Mouse (Mus musculus): ENCODE results near the gene Gm8206. TPM values are rescaled to one million over a fixed set of nuclear protein-coding genes. Genes with fewer than 3 reads are reported as not detected.
"Not testable (repeated sequence)": the region's sequence is repeated elsewhere in the genome, so short reads cannot be mapped to it uniquely, and the experiment has no call there.

Gene Gm8206
- not detected in 2 replicates for polyA plus RNA-seq (2012; ENCODE audit: insufficient read depth, insufficient read length, missing spikeins)

GRCm38 (mm10) chr14:6093842-6094241 lies at the start of gene Gm8206:
Gene Gm8206, minus strand, starts transcription at chr14:6093942.
- not testable (repeated sequence) for H3K4me1 ChIP-seq (ENCODE audit: control insufficient read depth, insufficient read depth, low read length); H3K27ac ChIP-seq (ENCODE audit: insufficient read depth, low read depth, low read length); H3K4me3 ChIP-seq (ENCODE audit: insufficient read depth, low read length)

- not testable (repeated sequence) for H3K27ac ChIP-seq (ENCODE audit: insufficient read depth, low read depth, low read length); H3K4me1 ChIP-seq (ENCODE audit: control insufficient read depth, insufficient read depth, low read length); H3K4me3 ChIP-seq (ENCODE audit: insufficient read depth, low read length)
Observed at GRCm38 (mm10) chr14:6125707-6126106, 32.0 kb upstream of the Gm8206 start, which contains the start of gene Gm3476. Gene Gm3476, minus strand, starts transcription at chr14:6125807.

- H3K27ac ChIP-seq (ENCODE audit: insufficient read depth, low read depth, low read length); H3K4me3 ChIP-seq (ENCODE audit: insufficient read depth, low read length); H3K4me1 ChIP-seq (ENCODE audit: control insufficient read depth, insufficient read depth, low read length): not testable (repeated sequence)
Observed at GRCm38 (mm10) chr14:6108272-6108925, 14.7 kb upstream of the Gm8206 start, which contains the start of gene Gm3468. Gene Gm3468, minus strand, starts transcription at chr14:6108665.

- H3K27ac ChIP-seq (ENCODE audit: insufficient read depth, low read depth, low read length); H3K4me1 ChIP-seq (ENCODE audit: control insufficient read depth, insufficient read depth, low read length); H3K4me3 ChIP-seq (ENCODE audit: insufficient read depth, low read length): not testable (repeated sequence)
Observed at GRCm38 (mm10) chr14:6107500-6107899, 13.8 kb upstream of the Gm8206 start.

GRCm38 (mm10) chr14:6058167-6058566 lies 35.6 kb downstream of the Gm8206 start, which contains the start of gene Gm6337:
Gene Gm6337, minus strand, starts transcription at chr14:6058267.
- H3K4me3 ChIP-seq (ENCODE audit: insufficient read depth, low read length); H3K4me1 ChIP-seq (ENCODE audit: control insufficient read depth, insufficient read depth, low read length); H3K27ac ChIP-seq (ENCODE audit: insufficient read depth, low read depth, low read length): not testable (repeated sequence)

GRCm38 (mm10) chr14:5987136-5987535 lies 106.6 kb downstream of the Gm8206 start:
- H3K27ac ChIP-seq (ENCODE audit: insufficient read depth, low read depth, low read length); H3K4me1 ChIP-seq (ENCODE audit: control insufficient read depth, insufficient read depth, low read length): not testable (repeated sequence)

GRCm38 (mm10) chr14:5979037-5979436 lies 114.7 kb downstream of the Gm8206 start, which contains the start of gene Gm3453:
Gene Gm3453, minus strand, starts transcription at chr14:5979137.
- H3K4me1 ChIP-seq (ENCODE audit: control insufficient read depth, insufficient read depth, low read length); H3K4me3 ChIP-seq (ENCODE audit: insufficient read depth, low read length); H3K27ac ChIP-seq (ENCODE audit: insufficient read depth, low read depth, low read length): not testable (repeated sequence)

More at GRCm38 (mm10) chr14:5987136-5987535, 106.6 kb downstream of the Gm8206 start:
- not testable (repeated sequence) for H3K4me3 ChIP-seq (ENCODE audit: insufficient read depth, low read length)

Other genes with a start within 250 kb of the Gm8206 start
- not detected in 2 replicates for gene Gm8237, start 213.6 kb downstream of the Gm8206 start, polyA plus RNA-seq (2012; ENCODE audit: insufficient read depth, insufficient read length, missing spikeins)
- not detected in 2 replicates for gene Gm3248, start 132.2 kb downstream of the Gm8206 start, polyA plus RNA-seq (2012; ENCODE audit: insufficient read depth, insufficient read length, missing spikeins)
- gene Gm3453, start 114.8 kb downstream of the Gm8206 start, polyA plus RNA-seq (2012; ENCODE audit: insufficient read depth, insufficient read length, missing spikeins) = not detected in 2 replicates
- gene Gm6337, start 35.7 kb downstream of the Gm8206 start, polyA plus RNA-seq (2012; ENCODE audit: insufficient read depth, insufficient read length, missing spikeins) = not detected in 2 replicates
- gene Gm3468, start 14.7 kb upstream of the Gm8206 start, polyA plus RNA-seq (2012; ENCODE audit: insufficient read depth, insufficient read length, missing spikeins) = not detected in 2 replicates
- gene Gm3476, start 31.9 kb upstream of the Gm8206 start, polyA plus RNA-seq (2012; ENCODE audit: insufficient read depth, insufficient read length, missing spikeins) = not detected in 2 replicates
- gene Gm21560, start 125.3 kb upstream of the Gm8206 start, polyA plus RNA-seq (2012; ENCODE audit: insufficient read depth, insufficient read length, missing spikeins) = not detected in 2 replicates
- gene Gm3411, start 193.3 kb upstream of the Gm8206 start, polyA plus RNA-seq (2012; ENCODE audit: insufficient read depth, insufficient read length, missing spikeins) = not detected in 2 replicates
- not detected in 2 replicates for gene Gm21103, start 210.9 kb upstream of the Gm8206 start, polyA plus RNA-seq (2012; ENCODE audit: insufficient read depth, insufficient read length, missing spikeins)
- gene Gm3618, start 249.7 kb upstream of the Gm8206 start, polyA plus RNA-seq (2012; ENCODE audit: insufficient read depth, insufficient read length, missing spikeins) = not detected in 2 replicates

Data from bone marrow macrophage, adult 2 months (primary cell).